Mouse (Mus musculus) cerebellum, adult 11 months (tissue): ENCODE results near the gene Loxl1.

ENCODE experiments used
- DNase-seq: peaks from one replicate; pipeline ENCODE4 v3.0.0; 2022

Gene Loxl1

GRCm38 (mm10) chr9:58311191-58311910, 1.6 kb downstream of the Loxl1 start:
- DNase-seq: no peak

- no peak for DNase-seq
Observed at GRCm38 (mm10) chr9:58310043-58310660, 2.8 kb downstream of the Loxl1 start.

- no peak for DNase-seq
Observed at GRCm38 (mm10) chr9:58308395-58308794, 4.6 kb downstream of the Loxl1 start.

GRCm38 (mm10) chr9:58305686-58306085, 7.3 kb downstream of the Loxl1 start:
- DNase-seq: no peak

- no peak for DNase-seq
Observed at GRCm38 (mm10) chr9:58303599-58304271, 9.3 kb downstream of the Loxl1 start.

GRCm38 (mm10) chr9:58303115-58303514, 9.9 kb downstream of the Loxl1 start:
- DNase-seq: no peak

GRCm38 (mm10) chr9:58299356-58299799, 13.6 kb downstream of the Loxl1 start:
- DNase-seq: no peak

- no peak for DNase-seq
Observed at GRCm38 (mm10) chr9:58297961-58298477, 15.0 kb downstream of the Loxl1 start.

- no peak for DNase-seq
Observed at GRCm38 (mm10) chr9:58297065-58297464, 15.9 kb downstream of the Loxl1 start.

GRCm38 (mm10) chr9:58295766-58296361, 17.1 kb downstream of the Loxl1 start:
- no peak for DNase-seq

GRCm38 (mm10) chr9:58295345-58295744, 17.6 kb downstream of the Loxl1 start:
- DNase-seq: no peak

- DNase-seq: no peak
Observed at GRCm38 (mm10) chr9:58294527-58294926, 18.5 kb downstream of the Loxl1 start.

GRCm38 (mm10) chr9:58289901-58290300, 23.1 kb downstream of the Loxl1 start:
- no peak for DNase-seq

GRCm38 (mm10) chr9:58289090-58289489, 23.9 kb downstream of the Loxl1 start:
- DNase-seq: no peak

GRCm38 (mm10) chr9:58283431-58283830, 29.6 kb downstream of the Loxl1 start:
- DNase-seq: no peak

- DNase-seq: peak; percentile 18
Observed at GRCm38 (mm10) chr9:58281597-58281996, 31.4 kb downstream of the Loxl1 start.

- peak; percentile 53 for DNase-seq
Observed at GRCm38 (mm10) chr9:58280259-58281109, 32.5 kb downstream of the Loxl1 start.

- no peak for DNase-seq
Observed at GRCm38 (mm10) chr9:58279780-58280179, 33.2 kb downstream of the Loxl1 start.

GRCm38 (mm10) chr9:58278821-58279723, 33.9 kb downstream of the Loxl1 start:
- DNase-seq: no peak

- DNase-seq: no peak
Observed at GRCm38 (mm10) chr9:58278313-58278712, 34.7 kb downstream of the Loxl1 start.

GRCm38 (mm10) chr9:58276346-58276745, 36.6 kb downstream of the Loxl1 start:
- DNase-seq: no peak
